Mouse (Mus musculus): Measurements from ENCODE around the gene Poln.

Poln gene

DNA sequence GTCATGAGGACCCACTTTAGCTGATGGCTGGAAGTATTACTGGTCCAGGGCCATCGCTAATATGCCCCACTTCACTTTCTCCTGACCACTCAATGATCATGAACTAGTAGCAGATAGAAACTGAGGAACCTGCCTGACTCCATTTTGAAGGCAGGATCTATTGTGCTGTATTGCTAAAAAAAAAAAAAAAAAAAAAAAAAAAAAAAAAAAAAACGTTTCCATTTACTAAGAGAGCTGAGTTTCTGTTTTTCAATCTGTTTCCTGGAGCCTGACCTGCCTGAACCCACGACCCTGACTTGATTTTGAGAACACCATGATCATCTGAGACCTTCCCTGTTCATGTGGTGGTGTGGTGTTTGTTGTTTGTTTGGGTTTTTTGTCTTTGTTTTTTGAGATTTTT is 193.0 kb downstream of the Poln start:
- DNase-seq, result no peak

GRCm38 (mm10) chr5:33974736-33975135 is 194.5 kb downstream of the Poln start:
- no peak for DNase-seq

GRCm38 (mm10) chr5:33959382-33959781 is 209.9 kb downstream of the Poln start:
- no peak for DNase-seq

Data from kidney, adult 11 months (tissue).